Mouse (Mus musculus) heart, postnatal 10 days (tissue): ENCODE measurements around the gene Dennd6b. TPM values are rescaled to one million over a fixed set of nuclear protein-coding genes. Genes with fewer than 3 reads are reported as not detected.
A peak's percentile ranks its signal among the peaks of the same experiment; 100 is the strongest.

Source experiments
- DNase-seq, 2 experiments: peaks; one replicate each; pipeline ENCODE4 v3.0.0; 2021
- intact Hi-C: fragments of 180-260 bp; cut with DNase I; formaldehyde crosslinking; loops from one replicate; pipeline ENCODE4 v1.15.1; 2025
- microRNA-seq, 2 experiments: library from miRNA; unstranded; fragments of <30 nt; microRNA quantifications; one replicate each; pipeline ENCODE4 v1.2.0; 2022
- total RNA-seq, 2 experiments: library from RNA; stranded (reverse); gene quantifications; 2 replicates each; pipeline ENCODE4 v1.2.3; 2021

Dennd6b gene
- total RNA-seq, 2 experiments from 2014 or later: 8.6 TPM

GRCm38 (mm10) chr15:89138531-89138930 lies 57.8 kb downstream of the Dennd6b start:
- DNase-seq: no peak
- intact Hi-C loops: no loop called here

GRCm38 (mm10) chr15:89138046-89138405 lies 58.3 kb downstream of the Dennd6b start:
- intact Hi-C loops: no loop called here
- DNase-seq: no peak

- intact Hi-C loops: no loop called here
Observed at GRCm38 (mm10) chr15:89137378-89138045, 58.8 kb downstream of the Dennd6b start.

GRCm38 (mm10) chr15:89136461-89137155 lies 59.7 kb downstream of the Dennd6b start:
- intact Hi-C loops: no loop called here
- DNase-seq: no peak

More at GRCm38 (mm10) chr15:89137378-89138045, 58.8 kb downstream of the Dennd6b start:
- peak in 1 of 2 experiments; percentile 27 for DNase-seq

Small RNA genes lying within 50 kb of the gene (microRNA-seq; reads per million reads assigned to microRNA genes)
- 0.70 to 0.95 reads per million in 2 experiments for gene Mir6958
- 0.71 to 1.0 reads per million in 2 experiments for gene Mir7118

Other genes starting within 250 kb of the Dennd6b start
- gene Ttll8, start 242.1 kb downstream of the Dennd6b start, total RNA-seq: not detected
- not detected for gene Mlc1, start 217.5 kb downstream of the Dennd6b start, total RNA-seq
- 10 to 100 TPM; 80.4 to 85.6 TPM for gene Mov10l1, start 213.6 kb downstream of the Dennd6b start, total RNA-seq
- 1 to 10 TPM; 1.1 to 1.2 TPM for gene Panx2, start 136.8 kb downstream of the Dennd6b start, total RNA-seq
- gene Trabd, start 121.4 kb downstream of the Dennd6b start, total RNA-seq: 10 to 100 TPM; 42.8 to 47.3 TPM
- gene Selenoo, start 107.4 kb downstream of the Dennd6b start, total RNA-seq: 10 to 100 TPM; 10.5 to 13.0 TPM
- gene Tubgcp6, start 73.4 kb downstream of the Dennd6b start, total RNA-seq: 10 to 100 TPM; 13.7 to 13.9 TPM
- 1 to 10 TPM; 8.3 to 9.1 TPM for gene Hdac10, start 67.8 kb downstream of the Dennd6b start, total RNA-seq
- gene Mapk12, start 55.8 kb downstream of the Dennd6b start, total RNA-seq: 10 to 100 TPM; 23.8 to 24.8 TPM
- gene Mapk11, start 46.9 kb downstream of the Dennd6b start, total RNA-seq: 1 to 10 TPM; 4.1 to 4.8 TPM
- 100 to 1,000 TPM; 115 to 145 TPM for gene Plxnb2, start 15.7 kb downstream of the Dennd6b start, total RNA-seq
- 10 to 100 TPM; 59.5 to 60.6 TPM for gene Ppp6r2, start 15.1 kb upstream of the Dennd6b start, total RNA-seq
- 10 to 100 TPM; 71.2 to 77.1 TPM for gene Sbf1, start 118.8 kb upstream of the Dennd6b start, total RNA-seq
- gene Adm2, start 126.2 kb upstream of the Dennd6b start, total RNA-seq: not detected
- gene Miox, start 137.9 kb upstream of the Dennd6b start, total RNA-seq: not detected
- 10 to 100 TPM; 44.2 to 48.9 TPM for gene Lmf2, start 159.2 kb upstream of the Dennd6b start, total RNA-seq
- 10 to 100 TPM; 79.2 to 80.9 TPM for gene Ncaph2, start 159.2 kb upstream of the Dennd6b start, total RNA-seq
- 10 to 100 TPM; 20.5 to 22.0 TPM for gene Sco2, start 177.3 kb upstream of the Dennd6b start, total RNA-seq
- gene Tymp, start 180.5 kb upstream of the Dennd6b start, total RNA-seq: under 1 TPM; 0.31 to 0.64 TPM
- 1 to 10 TPM; 1.3 to 1.5 TPM for gene Odf3b, start 182.8 kb upstream of the Dennd6b start, total RNA-seq
- gene Klhdc7b, start 188.4 kb upstream of the Dennd6b start, total RNA-seq: not detected
- not detected for gene Syce3, start 214.0 kb upstream of the Dennd6b start, total RNA-seq
- 100 to 1,000 TPM; 700 to 720 TPM for gene Cpt1b, start 229.4 kb upstream of the Dennd6b start, total RNA-seq
- gene C730034F03Rik, start 233.1 kb upstream of the Dennd6b start, total RNA-seq: 1 to 10 TPM; 1.9 to 2.4 TPM
- 10 to 100 TPM; 14.6 to 15.4 TPM for gene Gm44502, start 233.2 kb upstream of the Dennd6b start, total RNA-seq
- 10 to 100 TPM; 71.8 to 73.9 TPM for gene Chkb, start 233.4 kb upstream of the Dennd6b start, total RNA-seq